Mouse (Mus musculus) MEL-GATA-1-ER (cell line): ENCODE measurements around the gene Olfr95.
"Not testable (repeated sequence)": the region's sequence is repeated elsewhere in the genome, so short reads cannot be mapped to it uniquely, and the experiment has no call there.

Source experiments
- DNase-seq: peaks from one replicate; pipeline ENCODE4 v3.0.0-alpha.2; 2012; ENCODE audit warnings: low read depth; ENCODE audit errors: extremely low read depth

The Olfr95 gene

DNA sequence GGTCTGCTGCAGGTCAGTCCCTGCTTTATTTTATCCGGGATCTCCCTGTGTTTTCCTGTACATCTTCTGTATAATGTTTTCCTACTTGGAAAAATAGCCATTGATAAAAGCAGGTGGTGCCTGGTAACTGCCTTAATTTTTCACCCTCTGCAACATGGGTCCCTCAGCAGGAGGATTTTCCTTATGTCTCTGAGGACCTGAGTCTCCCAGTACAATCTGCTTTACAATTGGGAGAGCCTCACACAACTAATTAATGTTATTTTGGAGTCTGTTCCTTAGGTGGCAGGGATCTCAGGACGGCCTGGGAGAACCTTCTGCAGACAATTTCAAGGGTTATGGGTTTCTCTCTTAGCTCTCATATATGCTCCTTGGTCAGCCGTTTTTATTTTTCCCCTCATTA is at the start of gene Olfr95:
Gene Olfr95 (minus strand): TSS at position 101 of the 400 bp plus-strand sequence.
- DNase-seq = no peak

DNA sequence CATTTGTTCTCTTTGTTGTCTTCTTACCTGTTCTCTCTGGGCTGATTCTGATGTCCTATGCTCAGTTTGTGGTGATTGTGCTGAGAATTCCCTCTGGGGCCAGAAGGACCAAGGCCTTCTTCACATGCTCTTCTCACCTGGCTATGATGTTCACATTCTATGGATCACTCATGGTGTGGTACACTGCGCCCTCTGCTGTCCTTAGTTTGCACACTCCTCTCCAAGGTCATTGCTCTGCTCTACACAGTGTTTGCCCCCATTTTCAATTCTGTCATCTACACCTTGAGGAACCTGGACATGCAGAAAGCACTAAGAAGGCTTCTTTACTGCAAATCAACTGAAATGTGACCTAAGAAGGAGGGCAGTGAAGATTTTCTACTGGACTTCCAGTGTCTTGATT is 37.6 kb upstream of the Olfr95 start:
- DNase-seq = no peak

DNA sequence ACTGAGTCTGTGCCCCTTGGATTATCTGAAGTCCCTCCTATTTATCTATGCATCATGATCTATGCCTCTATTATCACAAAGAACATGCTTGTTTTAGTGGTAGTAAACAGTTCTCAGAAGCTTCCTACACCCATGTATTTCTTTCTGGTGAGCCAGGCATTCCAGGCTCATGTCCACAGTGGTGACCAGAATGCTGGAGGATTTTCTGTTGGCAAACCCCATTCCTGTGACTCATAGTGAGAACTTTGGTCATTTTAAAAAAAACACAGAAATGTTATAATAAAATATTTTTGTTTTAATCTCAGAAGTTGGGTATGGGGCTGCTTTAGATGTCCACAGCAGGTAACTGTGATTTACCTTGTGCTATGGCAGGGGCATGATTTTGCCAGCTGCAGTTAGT is 36.5 kb upstream of the Olfr95 start:
- no peak for DNase-seq

DNA sequence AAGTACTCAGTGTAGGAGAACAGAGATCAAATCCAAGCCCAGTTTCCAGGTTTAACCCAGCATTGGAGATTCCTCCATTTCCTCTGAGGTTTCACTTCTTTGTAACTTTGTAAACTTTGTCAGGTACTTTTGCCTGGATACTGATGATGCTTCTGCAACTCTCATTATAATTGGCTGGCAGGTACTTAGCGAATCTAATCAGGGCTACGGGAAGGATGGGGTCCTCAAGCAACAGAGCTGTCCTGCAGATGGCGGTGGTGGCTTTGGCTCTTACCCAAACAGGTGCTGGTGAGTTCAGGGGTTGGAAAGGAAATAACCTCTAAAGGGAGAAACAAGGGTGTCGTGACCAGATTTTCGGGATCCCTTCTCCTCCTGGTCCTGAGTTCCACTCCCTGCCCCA is 33.8 kb upstream of the Olfr95 start:
- peak; percentile 53 for DNase-seq

DNA sequence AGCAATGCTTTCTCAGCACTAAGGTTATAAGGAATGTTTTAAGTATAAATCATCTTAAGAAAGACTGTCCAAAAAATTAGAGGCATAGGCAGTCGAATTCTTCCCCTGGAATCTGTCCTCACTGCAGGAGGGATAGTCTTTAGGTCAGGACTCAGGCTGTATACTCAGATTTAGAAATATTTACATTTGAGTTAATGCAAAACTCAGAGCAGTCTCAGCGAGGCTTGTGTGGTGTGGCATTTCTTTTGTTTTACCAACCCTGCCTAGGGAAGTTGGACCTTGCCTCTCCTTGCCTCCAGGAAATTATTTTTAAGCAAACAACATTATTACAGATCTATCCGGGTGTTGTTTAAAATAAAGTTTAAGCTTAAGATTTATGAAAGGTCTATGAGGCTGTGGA is 29.3 kb upstream of the Olfr95 start:
- no peak for DNase-seq

DNA sequence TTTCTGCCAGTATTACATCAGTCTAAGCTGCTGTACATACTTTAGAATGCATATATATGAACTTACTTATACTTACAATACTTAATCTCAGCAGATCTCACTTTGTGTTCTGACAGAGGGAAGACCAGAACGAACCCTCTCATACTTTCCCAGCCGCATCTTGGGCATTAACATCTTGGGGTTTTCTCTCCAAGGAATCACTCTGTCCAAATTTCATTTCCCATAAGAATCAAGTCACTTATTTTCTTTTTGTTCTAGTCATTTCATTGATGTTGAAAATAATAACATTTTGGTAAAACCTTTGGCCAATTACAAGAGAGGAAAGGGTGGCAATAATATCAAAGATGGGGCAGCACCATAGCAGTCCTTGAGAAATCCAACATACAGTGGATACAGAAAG is 24.3 kb upstream of the Olfr95 start, which contains the start of gene Olfr97:
Gene Olfr97 (minus strand): TSS at position 101 of the 400 bp plus-strand sequence.
- not testable (repeated sequence) for DNase-seq

DNA sequence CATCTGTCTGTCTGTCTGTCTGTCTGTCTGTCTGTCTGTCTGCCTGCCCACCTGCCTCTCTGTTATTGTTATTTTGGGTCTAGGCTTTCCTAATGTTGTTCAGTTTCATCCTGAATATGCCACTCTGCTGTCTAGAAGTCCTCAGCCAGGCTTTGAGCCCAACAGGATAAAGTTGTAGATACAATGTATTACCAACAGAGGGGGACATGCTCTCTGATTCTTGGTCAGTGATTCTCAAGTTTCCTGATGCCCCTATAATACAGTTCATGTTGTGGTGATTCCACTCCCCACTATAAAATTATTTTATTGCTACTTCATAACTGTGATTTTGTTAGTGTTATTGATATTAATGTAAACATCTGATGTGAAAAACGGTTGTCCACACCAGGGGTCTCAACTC is 9.0 kb upstream of the Olfr95 start:
- no peak for DNase-seq

DNA sequence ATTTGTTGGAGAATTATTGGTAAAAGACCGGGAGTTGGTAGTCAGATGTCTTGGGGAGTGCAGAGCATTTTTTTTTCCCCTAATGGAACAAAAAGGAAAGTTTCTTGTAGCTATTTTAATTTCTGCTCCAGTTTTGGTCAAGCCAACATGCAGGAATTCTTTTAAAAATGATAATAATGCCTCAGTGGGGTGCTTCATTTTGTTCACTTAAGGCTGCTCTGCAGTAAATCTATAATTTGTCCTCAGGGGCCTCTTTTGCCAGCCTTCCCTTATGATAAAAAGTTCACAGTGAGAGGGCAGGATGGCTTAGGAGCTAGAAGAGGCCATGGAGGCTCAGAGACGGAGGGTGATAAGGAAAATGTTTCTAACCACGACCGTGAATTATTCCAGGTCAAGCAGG is 6.9 kb upstream of the Olfr95 start, which contains the start of gene Olfr96:
Gene Olfr96 (plus strand): TSS at position 301 of the 400 bp plus-strand sequence.
- DNase-seq = no peak

DNA sequence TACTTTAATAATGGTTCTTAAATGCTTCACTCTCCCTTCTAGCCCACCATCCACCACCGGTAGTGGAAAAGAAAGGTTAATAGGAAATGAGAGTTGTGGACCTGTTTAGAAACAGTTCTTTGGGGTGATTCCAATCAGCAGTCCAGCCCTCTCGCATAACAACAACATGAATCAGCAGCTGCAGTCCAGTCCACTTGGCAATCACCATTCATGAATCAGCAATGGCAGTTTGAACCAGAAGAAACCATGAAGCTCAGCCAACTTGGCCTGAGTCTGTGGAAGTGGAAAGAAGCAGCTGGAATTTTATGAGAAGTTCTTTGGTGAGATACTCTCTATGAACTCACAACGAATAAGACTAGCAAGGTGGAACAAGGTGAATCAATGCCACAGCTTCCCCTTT is 5.6 kb upstream of the Olfr95 start:
- no peak for DNase-seq

DNA sequence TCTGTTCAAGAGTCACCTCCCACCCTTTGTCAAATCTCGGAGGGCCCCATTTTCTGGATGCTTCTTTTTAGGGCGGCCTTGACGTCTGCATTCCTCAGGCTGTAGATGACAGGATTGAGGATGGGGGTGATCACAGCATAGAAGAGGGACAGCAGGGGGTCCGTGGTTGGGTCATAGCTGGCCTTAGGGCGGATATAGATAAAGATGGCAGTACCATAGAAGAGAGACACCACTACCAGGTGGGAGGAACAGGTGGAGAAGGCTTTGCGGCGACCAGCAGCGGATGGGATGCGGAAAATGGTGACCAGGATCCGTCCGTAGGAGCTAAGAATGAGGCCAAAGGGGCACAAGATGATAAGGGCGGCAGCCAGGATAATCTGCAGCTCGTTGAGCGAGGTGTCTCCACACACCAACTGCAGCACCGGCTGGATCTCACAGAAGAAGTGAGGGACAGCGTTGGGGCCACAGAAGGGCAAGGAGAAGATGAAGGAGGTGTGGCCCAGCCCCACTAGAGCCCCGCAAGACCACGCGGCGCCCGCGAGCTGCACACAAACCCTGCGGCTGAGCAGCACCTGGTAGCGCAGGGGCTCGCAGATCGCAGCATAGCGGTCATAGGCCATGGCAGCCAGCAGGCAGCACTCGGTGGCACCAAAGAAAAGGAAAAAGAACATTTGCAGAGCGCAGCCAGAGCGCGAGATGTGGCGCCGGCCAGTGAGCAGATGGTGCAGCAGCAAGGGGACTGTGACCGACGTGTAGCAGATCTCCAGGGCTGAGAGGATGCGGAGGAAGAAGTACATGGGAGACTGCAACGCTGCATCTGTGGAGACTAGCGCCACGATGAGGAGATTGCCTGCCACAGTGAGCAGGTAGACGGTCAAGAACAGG is 1.8 kb downstream of the Olfr95 start:
- DNase-seq = no peak

DNA sequence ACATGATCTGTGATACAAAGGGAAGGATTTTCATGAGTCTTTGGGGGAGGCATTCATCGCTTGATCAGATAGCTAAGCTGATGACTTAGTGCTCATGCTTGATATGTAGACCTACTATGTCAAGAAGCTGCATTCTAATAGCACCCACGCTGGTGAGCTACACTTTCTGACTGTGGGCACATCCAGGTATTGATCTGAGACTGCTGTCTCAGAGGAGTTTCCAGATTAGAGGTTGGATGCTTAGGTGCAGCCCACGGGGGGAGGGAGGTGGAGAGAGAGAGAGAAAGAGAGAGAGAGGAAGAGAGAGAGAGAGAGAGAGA is 9.0 kb downstream of the Olfr95 start:
- no peak for DNase-seq

DNA sequence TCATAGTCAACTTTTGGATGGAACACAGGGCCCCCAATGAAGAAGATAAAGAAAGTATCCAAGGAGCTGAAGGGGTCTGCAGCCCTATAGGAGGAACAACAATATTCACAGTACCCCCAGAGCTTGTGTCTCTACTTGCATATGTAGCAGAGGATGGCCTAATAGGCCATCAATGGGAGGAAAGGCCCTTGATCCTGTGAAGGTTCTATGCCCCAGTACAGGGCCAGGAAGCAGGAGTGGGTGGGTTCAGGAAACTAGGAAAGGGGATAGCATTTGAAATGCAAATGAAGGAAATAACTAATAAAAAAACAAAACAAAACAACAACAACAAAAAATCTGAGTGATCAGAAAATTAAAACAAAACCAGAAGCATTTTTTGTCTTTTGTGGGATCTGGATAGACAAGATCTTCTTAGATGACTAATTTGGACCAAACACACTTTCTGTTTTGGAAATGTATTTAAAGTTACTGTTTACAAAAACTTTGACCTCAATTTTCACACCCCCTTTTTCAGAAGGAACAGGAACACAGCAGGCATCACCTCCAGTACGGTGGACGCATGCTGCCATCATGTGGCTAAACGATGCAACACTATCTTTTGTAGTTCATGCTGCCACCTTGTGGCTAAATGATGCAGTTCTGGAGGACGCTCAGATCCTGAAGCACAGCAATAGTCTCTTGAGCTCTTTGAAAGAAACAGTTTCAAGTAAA is 9.6 kb downstream of the Olfr95 start:
- peak; percentile 76 for DNase-seq

DNA sequence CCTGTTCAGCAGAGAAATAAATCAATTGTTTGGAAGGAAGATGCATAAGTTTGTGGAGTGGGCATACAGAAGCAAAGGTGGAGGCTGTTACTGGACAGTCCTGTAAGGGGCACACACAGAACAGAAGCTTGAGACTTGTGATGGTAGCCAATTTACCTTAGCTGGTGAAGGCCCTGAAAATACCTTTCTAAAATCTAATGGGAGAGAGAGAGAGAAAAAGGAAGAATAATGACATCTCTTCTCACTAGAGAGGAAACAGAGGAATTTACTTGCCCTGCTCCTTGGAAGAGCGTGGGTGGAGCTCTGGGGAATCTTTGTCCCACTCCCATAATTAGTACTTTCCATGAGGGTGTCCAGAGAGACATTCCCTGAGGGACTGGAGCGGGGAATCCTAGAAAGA is 12.0 kb downstream of the Olfr95 start, which contains the start of gene Olfr94:
Gene Olfr94 (minus strand): TSS at position 101 of the 400 bp plus-strand sequence.
- no peak for DNase-seq

DNA sequence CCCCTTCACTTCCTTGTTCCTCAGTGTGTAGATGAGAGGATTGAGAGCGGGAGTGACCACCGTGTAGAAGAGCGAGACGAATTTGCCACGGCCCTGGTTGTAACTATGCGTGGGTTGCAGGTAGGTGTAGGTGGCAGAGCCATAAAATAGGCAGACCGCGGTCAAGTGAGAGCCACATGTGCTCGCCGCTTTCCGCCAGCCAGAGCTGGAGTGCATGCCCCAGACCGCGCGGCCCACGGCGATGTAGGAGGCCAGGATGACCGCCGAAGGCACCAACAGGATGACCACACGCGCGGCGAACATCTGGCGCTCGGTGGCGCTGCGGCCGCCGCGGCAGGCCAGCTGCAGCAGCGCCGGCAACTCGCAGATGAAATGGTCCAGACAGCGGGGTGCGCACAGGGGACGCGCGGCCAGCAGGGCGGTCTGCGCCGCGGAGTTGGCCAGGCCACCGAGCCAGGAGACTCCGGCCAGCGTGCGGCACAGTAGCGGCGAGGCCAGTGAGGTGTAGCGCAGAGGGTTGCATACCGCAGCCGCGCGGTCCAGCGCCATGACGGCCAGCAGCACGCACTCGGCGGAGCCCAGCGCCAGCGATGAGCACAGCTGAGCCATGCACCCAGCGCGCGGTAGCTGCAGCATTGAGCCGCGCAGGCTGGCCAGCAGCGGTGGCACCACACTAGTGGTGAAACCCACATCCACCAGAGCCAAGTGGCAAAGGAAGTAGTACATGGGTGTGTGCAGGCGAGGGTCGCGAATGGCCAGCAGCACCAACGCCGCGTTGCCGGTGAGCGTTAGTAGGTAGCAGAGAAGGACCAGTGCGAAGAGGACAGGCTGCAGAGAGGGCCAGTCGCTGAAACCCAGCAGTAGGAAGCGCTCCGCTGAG is 15.8 kb downstream of the Olfr95 start:
- no peak for DNase-seq

DNA sequence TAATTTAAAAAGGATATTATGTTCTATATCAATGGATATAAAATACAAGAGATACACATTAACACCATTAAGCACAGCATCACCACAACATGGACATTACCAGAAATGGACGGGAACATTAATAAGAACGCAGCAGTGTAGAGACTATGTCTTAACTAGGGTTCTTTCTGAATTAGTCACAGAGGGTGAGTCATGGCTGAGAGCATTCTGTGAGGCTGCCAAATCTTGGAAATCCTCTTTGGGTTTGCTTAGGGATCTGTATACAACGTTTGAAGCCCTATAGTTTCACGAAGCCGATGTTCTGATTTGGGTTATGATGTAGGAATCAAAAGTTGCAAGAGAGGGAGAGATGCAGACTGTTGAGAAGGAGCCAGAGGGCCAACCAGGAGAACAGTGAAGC is 18.1 kb downstream of the Olfr95 start:
- DNase-seq = no peak

DNA sequence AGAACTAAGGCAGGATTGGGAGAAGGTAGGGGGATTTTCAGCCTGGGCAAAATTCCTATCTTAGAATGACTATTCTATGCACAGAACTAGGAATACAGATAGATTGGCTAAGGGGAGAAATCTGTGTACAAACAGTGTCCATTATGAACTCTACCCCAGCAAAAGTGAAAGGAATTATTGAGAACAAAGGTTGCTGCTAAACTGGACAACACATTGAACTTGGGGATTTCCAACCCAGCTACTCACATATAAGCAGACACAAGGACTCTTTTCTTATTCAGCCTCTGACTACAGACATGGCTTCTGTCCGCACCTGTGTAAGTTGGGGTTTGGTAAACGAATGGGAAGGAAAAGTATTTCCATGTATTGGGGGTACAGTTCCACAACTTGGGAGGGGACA is 19.3 kb downstream of the Olfr95 start, which contains the start of gene Ubd:
Gene Ubd (plus strand): TSS at position 237 of the 400 bp plus-strand sequence.
- no peak for DNase-seq

DNA sequence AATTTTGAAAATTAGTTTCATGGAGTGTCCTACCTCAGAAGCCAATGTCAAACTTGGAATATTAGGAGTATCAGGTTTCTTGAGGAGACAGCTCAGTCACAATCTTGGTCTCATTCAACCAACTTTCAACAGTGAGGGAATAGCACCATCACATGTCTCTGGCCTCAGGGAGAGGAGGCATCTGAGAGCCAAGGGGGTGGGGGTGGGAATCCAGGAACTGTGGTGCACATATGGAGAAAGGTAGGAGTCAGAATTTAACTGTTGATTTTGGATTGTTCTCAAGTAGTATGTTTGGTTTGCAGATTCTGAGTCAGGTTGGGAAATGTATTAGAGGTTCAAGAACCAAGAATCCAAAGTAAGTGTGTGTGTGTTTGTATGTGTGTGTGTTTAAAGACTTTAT is 19.9 kb downstream of the Olfr95 start:
- DNase-seq = no peak

DNA sequence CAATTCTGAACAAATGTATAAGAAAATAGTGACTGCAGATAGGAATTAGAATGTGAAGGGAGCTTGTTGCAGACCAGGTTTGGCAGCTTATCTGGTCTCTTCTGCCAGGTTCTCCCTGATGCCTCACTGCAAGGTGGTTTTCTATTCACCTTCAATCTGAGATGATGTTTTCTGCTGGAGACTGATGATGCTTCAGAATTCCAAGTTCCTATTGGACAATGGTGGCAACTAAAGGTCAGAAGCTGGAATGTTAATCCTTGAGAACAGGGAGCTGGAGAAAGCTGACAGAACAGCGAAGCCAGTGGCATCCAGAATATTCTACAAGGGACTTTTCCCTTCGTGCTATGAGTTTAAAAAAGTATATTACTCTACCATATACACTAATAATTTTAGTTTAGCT is 22.2 kb downstream of the Olfr95 start:
- no peak for DNase-seq

DNA sequence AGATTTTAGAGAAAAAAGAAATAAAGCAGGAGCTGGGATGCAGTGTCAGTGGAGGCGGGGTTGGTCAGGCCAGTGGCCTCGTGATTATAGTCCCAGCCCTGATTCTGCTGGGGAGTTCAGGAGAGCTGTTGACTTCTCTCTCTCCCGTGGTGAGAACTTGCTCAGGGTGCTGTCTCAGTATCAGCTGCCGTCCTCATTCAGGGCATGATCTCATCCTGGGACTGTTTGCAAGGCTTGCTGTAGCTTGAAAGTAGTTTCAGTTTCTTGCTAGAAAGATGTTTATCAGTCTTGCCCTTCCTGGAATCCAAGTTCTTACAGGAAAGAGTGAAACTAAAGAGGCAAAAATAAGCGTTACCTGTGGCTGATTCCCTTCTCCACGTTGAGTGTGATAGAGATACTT is 27.4 kb downstream of the Olfr95 start:
- no peak for DNase-seq

DNA sequence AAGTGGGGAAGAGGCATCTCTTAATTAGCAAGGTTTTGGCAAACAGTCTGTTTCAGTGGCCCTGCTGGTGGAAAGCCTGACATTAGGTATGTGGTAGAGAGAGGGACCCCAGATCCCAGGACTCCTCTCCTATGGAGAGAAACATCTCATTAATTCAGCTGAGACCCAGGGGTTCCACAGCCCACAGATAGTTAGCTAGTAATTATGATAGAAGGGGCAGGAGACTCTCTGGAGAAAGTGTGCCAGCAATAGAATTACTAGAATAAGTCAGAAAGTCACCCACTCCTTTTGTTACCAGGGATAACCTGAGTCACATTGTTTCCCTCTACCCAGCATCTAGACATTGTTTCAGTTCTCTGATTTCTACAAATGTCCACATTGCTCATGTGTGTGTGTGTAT is 51.5 kb downstream of the Olfr95 start, which contains the start of gene Olfr93:
Gene Olfr93 (minus strand): TSS at position 101 of the 400 bp plus-strand sequence.
- no peak for DNase-seq
